Mouse (Mus musculus) MEL (cell line): ENCODE data around the gene Ang6. TPM values are rescaled to one million over a fixed set of nuclear protein-coding genes. Genes with fewer than 3 reads are reported as not detected.
"Not testable (repeated sequence)": the region's sequence is repeated elsewhere in the genome, so short reads cannot be mapped to it uniquely, and the experiment has no call there.

Experiments
- DNase-seq: peaks from one replicate; pipeline ENCODE4 v3.0.0; 2011; ENCODE audit warnings: low read depth, low spot score
- H3K27ac ChIP-seq: 2 replicates; pipeline ENCODE4 v1.5.1; 2012; ENCODE audit warnings: low read depth, mild to moderate bottlenecking, control low read depth, low read length, moderate library complexity; ENCODE audit not compliant: control insufficient read depth
- H3K27me3 ChIP-seq, 2 experiments: fragments of 150-350 bp in 1 of 2; sonication (generic) in 1 of 2; 2 replicates each; pipeline ENCODE4 v1.6.1; 2012; ENCODE audit warnings: low read length in 2 of 2, mild to moderate bottlenecking in 2 of 2, improper control_type of control experiment in 1 of 2, moderate library complexity in 1 of 2; ENCODE audit not compliant: insufficient read depth in 2 of 2, control insufficient read depth in 1 of 2
- H3K36me3 ChIP-seq, 2 experiments: 2 replicates each; pipeline ENCODE4 v1.6.1; 2012 to 2014; ENCODE audit warnings: low read length in 2 of 2, improper control_type of control experiment in 1 of 2, inconsistent platforms in 1 of 2, mild to moderate bottlenecking in 1 of 2; ENCODE audit not compliant: insufficient read depth in 2 of 2, control insufficient read depth in 1 of 2
- H3K4me1 ChIP-seq, 2 experiments: fragments of 150-350 bp in 1 of 2; sonication (generic) in 1 of 2; 2 replicates each; pipeline ENCODE4 v1.6.1; 2012; ENCODE audit warnings: low read length in 2 of 2, improper control_type of control experiment in 1 of 2, mild to moderate bottlenecking in 1 of 2; ENCODE audit not compliant: insufficient read depth in 2 of 2, control insufficient read depth in 1 of 2
- H3K4me3 ChIP-seq, 2 experiments: fragments of 150-350 bp in 1 of 2; sonication (generic) in 1 of 2; 2 replicates each; pipeline ENCODE4 v1.5.1; 2012; ENCODE audit warnings: low read depth in 2 of 2, low read length in 2 of 2, mild to moderate bottlenecking in 2 of 2, moderate library complexity in 2 of 2, control low read depth in 1 of 2, improper control_type of control experiment in 1 of 2; ENCODE audit not compliant: control insufficient read depth in 1 of 2, insufficient read depth in 1 of 2
- H3K79me2 ChIP-seq: 2 replicates; pipeline ENCODE4 v1.6.1; 2012; ENCODE audit warnings: mild to moderate bottlenecking, low read length, moderate library complexity; ENCODE audit not compliant: control insufficient read depth, poor library complexity, insufficient read depth
- H3K9ac ChIP-seq: 2 replicates; pipeline ENCODE4 v1.6.1; 2012; ENCODE audit warnings: low read depth, mild to moderate bottlenecking, control low read depth, low read length, moderate library complexity; ENCODE audit not compliant: control insufficient read depth, poor library complexity, severe bottlenecking
- H3K9me3 ChIP-seq: fragments of 150-350 bp; sonication (generic); replicated peaks from 2 replicates; pipeline ENCODE4 v1.6.1; 2012; ENCODE audit warnings: mild to moderate bottlenecking, low read length, improper control_type of control experiment, moderate library complexity; ENCODE audit not compliant: insufficient read depth
- EP300 ChIP-seq, 2 experiments: IDR thresholded peaks; 2 replicates each; pipeline ENCODE4 v1.6.1; 2011; ENCODE audit warnings: improper control_type of control experiment in 2 of 2, low read length in 2 of 2, low read depth in 1 of 2, mild to moderate bottlenecking in 1 of 2
- GATA1 ChIP-seq: IDR thresholded peaks from 2 replicates; pipeline ENCODE4 v1.6.1; 2011; ENCODE audit warnings: low read depth, low read length, improper control_type of control experiment
- KAT2A ChIP-seq: conservative IDR thresholded peaks from 2 replicates; pipeline ENCODE4 v1.6.1; 2012; ENCODE audit warnings: low read depth, low read length, improper control_type of control experiment, inconsistent platforms
- MAX ChIP-seq: IDR thresholded peaks from 2 replicates; pipeline ENCODE4 v1.6.1; 2011; ENCODE audit warnings: low read length, improper control_type of control experiment
- MAZ ChIP-seq: IDR thresholded peaks from 2 replicates; pipeline ENCODE4 v1.6.1; 2012; ENCODE audit warnings: low read depth, mild to moderate bottlenecking, inconsistent platforms, low read length, improper control_type of control experiment
- MYC ChIP-seq: IDR thresholded peaks from 2 replicates; pipeline ENCODE4 v1.6.1; 2011; ENCODE audit warnings: low read depth, mild to moderate bottlenecking, low read length, improper control_type of control experiment, moderate library complexity
- RAD21 ChIP-seq: IDR thresholded peaks from 2 replicates; pipeline ENCODE4 v1.6.1; 2011; ENCODE audit warnings: mild to moderate bottlenecking, low read depth, low read length, improper control_type of control experiment
- SIN3A ChIP-seq: IDR thresholded peaks from 2 replicates; pipeline ENCODE4 v1.6.1; 2012; ENCODE audit warnings: low read length, improper control_type of control experiment, inconsistent platforms
- TCF12 ChIP-seq: IDR thresholded peaks from 2 replicates; pipeline ENCODE4 v1.6.1; 2014; ENCODE audit warnings: low read depth, mild to moderate bottlenecking, inconsistent platforms, low read length, improper control_type of control experiment, moderate library complexity
- ZC3H11A ChIP-seq: IDR thresholded peaks from 2 replicates; pipeline ENCODE4 v1.6.1; 2012; ENCODE audit warnings: low read depth, mild to moderate bottlenecking, inconsistent platforms, low read length, improper control_type of control experiment
- polyA plus RNA-seq, 2 experiments: library from polyadenylated mRNA; stranded (reverse) in 1 of 2; unstranded in 1 of 2; fragments of >175 nt in 1 of 2; fragments of >200 nt in 1 of 2; gene quantifications; 2 replicates each; pipeline versions ENCODE4 v1.2.1 to v1.2.4; 2012; ENCODE audit warnings: low replicate concordance in 2 of 2, low read depth in 1 of 2; ENCODE audit not compliant: insufficient read length in 2 of 2, insufficient read depth in 1 of 2, missing spikeins in 1 of 2
- total RNA-seq: library from RNA; depleted of rRNA; stranded (reverse); fragments of 300-350 nt; gene quantifications from 2 replicates; pipeline ENCODE4 v1.2.3, GENCODE M21; 2012; rRNA removed

The Ang6 gene
- total RNA-seq = not detected in 2 replicates
- not detected for polyA plus RNA-seq

GRCm38 (mm10) chr14:44002169-44002568 is at the start of gene Ang6:
Ang6 (minus strand) TSS chr14:44002269.
- no peaks in the 10 kb centered on the region for H3K79me2 ChIP-seq
- no peak for DNase-seq
- TF ChIP-seq MAX (no peak), GATA1 (no peak), KAT2A (no peak), SIN3A (no peak), MYC (no peak), MAZ (no peak), EP300 (IDR thresholded peaks at IDR 0.05; ENCODE audit: low read depth in 1 of 2, low read length in 2 of 2) (no peak), RAD21 (no peak), ZC3H11A (no peak)
- TF ChIP-seq, all 39 proteins: peak for 0
- no peaks in the 10 kb centered on the region for H3K36me3 ChIP-seq
- H3K27ac ChIP-seq = no peak within 1 kb of the TSS
- H3K9ac ChIP-seq = no peak within 1 kb of the TSS
- H3K4me1 ChIP-seq = no peaks in the 10 kb centered on the region
- no peaks in the 10 kb centered on the region for H3K9me3 ChIP-seq
- H3K27me3 ChIP-seq = no peaks in the 10 kb centered on the region
- no peak within 1 kb of the TSS for H3K4me3 ChIP-seq

GRCm38 (mm10) chr14:44046567-44046966 is 44.5 kb upstream of the Ang6 start:
- H3K9me3 ChIP-seq = not testable (repeated sequence)
- TF ChIP-seq TCF12 = 0 out of 2 replicates have a peak, but pooled peaks have one; percentile 20
- TF ChIP-seq, all 39 proteins: peak for 1; not testable (repeated sequence) for 38
- peak; percentile 15 for DNase-seq
- not testable (repeated sequence) for H3K79me2 ChIP-seq, H3K27me3 ChIP-seq, H3K9ac ChIP-seq, H3K36me3 ChIP-seq, H3K4me3 ChIP-seq, H3K27ac ChIP-seq, H3K4me1 ChIP-seq

- not testable (repeated sequence) for H3K27ac ChIP-seq, DNase-seq
Observed at GRCm38 (mm10) chr14:44031828-44032227, 29.8 kb upstream of the Ang6 start.

GRCm38 (mm10) chr14:44009686-44010085 is 7.6 kb upstream of the Ang6 start:
- not testable (repeated sequence) for H3K9me3 ChIP-seq, H3K4me1 ChIP-seq, H3K9ac ChIP-seq, DNase-seq, H3K79me2 ChIP-seq, H3K27me3 ChIP-seq, H3K27ac ChIP-seq, H3K4me3 ChIP-seq, H3K36me3 ChIP-seq

More at GRCm38 (mm10) chr14:44031828-44032227, 29.8 kb upstream of the Ang6 start:
- H3K9ac ChIP-seq, H3K79me2 ChIP-seq, H3K4me1 ChIP-seq, H3K36me3 ChIP-seq, H3K4me3 ChIP-seq, H3K27me3 ChIP-seq, H3K9me3 ChIP-seq: not testable (repeated sequence)
- TF ChIP-seq TCF12 = 0 out of 2 replicates have a peak, but pooled peaks have one; percentile 20

- H3K4me1 ChIP-seq, H3K9me3 ChIP-seq, H3K9ac ChIP-seq, H3K36me3 ChIP-seq, H3K79me2 ChIP-seq, DNase-seq, H3K27me3 ChIP-seq, H3K4me3 ChIP-seq, H3K27ac ChIP-seq: not testable (repeated sequence)
Observed at GRCm38 (mm10) chr14:44008021-44008420, 6.0 kb upstream of the Ang6 start.
